Mouse (Mus musculus): ENCODE results near the gene Scnn1a. TPM values are rescaled to one million over a fixed set of nuclear protein-coding genes. Genes with fewer than 3 reads are reported as not detected.
"Not testable (repeated sequence)": the region's sequence is repeated elsewhere in the genome, so short reads cannot be mapped to it uniquely, and the experiment has no call there.

Gene Scnn1a
- polyA plus RNA-seq (2014; fragmentation: Nextera tagmentation; extraction: Ambion mirVana), result 0.65 and 1.00 TPM in 2 replicates

- H3K4me1 ChIP-seq (ENCODE audit: control insufficient read depth in 2 of 2, insufficient read depth in 2 of 2, low read length in 2 of 2), result peaks cover 7 to 11% of the 10 kb centered on the region in 2 experiments; a peak in 2 of 4 replicates
- peak within 1 kb of the TSS; percentile 39 for H3K4me2 ChIP-seq (ENCODE audit: low read length)
- H3K9me3 ChIP-seq (ENCODE audit: control insufficient read depth, low read length), result no peaks in the 10 kb centered on the region
- WGBS, result 100% methylated on average over 1 of the region's 1 CpGs
- H3K27ac ChIP-seq (replicated peaks in 1 of 2; ENCODE audit: control insufficient read depth in 1 of 2, insufficient read depth in 1 of 2, low read depth in 2 of 2, low read length in 2 of 2), result no peak within 1 kb of the TSS
- peaks cover 43% of the 10 kb centered on the region for H3K27me3 ChIP-seq (ENCODE audit: control insufficient read depth, insufficient read depth, low read length)
- no peak for ATAC-seq (ENCODE audit: insufficient number of reproducible peaks, insufficient read depth, low FRiP score, low read depth)
- H3K36me3 ChIP-seq (ENCODE audit: control insufficient read depth, insufficient read depth, low read length), result no peaks in the 10 kb centered on the region
- peak within 1 kb of the TSS; percentile 30; the same call in 1 of the 2 replicates for H3K9ac ChIP-seq (ENCODE audit: low read length)
- H3K4me3 ChIP-seq (ENCODE audit: control insufficient read depth in 1 of 2, insufficient read depth in 1 of 2, low read depth in 1 of 2, low read length in 2 of 2), result no peak within 1 kb of the TSS
Measured at GRCm38 (mm10) chr6:125320323-125320722, at the start of gene Scnn1a. Gene Scnn1a, plus strand, starts transcription at chr6:125320659.

GRCm38 (mm10) chr6:125271455-125272227 is 48.8 kb upstream of the Scnn1a start:
- Histone ChIP-seq H3K4me3 (ENCODE audit: control insufficient read depth in 1 of 2, insufficient read depth in 1 of 2, low read depth in 1 of 2, low read length in 2 of 2) (peak overlapping the region; percentile 12; a peak in 3 of 4 replicates), H3K9ac (ENCODE audit: low read length) (peak overlapping the region; percentile 60), H3K27ac (replicated peaks in 1 of 2; ENCODE audit: control insufficient read depth in 1 of 2, insufficient read depth in 1 of 2, low read depth in 2 of 2, low read length in 2 of 2) (peak overlapping the region in 1 of 2 experiments; percentile 42; a peak in 2 of 4 replicates), H3K9me3 (ENCODE audit: control insufficient read depth, low read length) (no peaks in the 10 kb centered on the region), H3K27me3 (ENCODE audit: control insufficient read depth, insufficient read depth, low read length) (peaks cover 9% of the 10 kb centered on the region; the same call in 1 of the 2 replicates), H3K4me1 (ENCODE audit: control insufficient read depth in 2 of 2, insufficient read depth in 2 of 2, low read length in 2 of 2) (peaks cover 6 to 9% of the 10 kb centered on the region in 2 experiments), H3K4me2 (ENCODE audit: low read length) (peak overlapping the region; percentile 58), H3K36me3 (ENCODE audit: control insufficient read depth, insufficient read depth, low read length) (no peaks in the 10 kb centered on the region)
- peak; percentile 83 for ATAC-seq (ENCODE audit: insufficient number of reproducible peaks, insufficient read depth, low FRiP score, low read depth)
- 18% methylated on average over 17 of the region's 17 CpGs for WGBS

GRCm38 (mm10) chr6:125272228-125272785 is 48.2 kb upstream of the Scnn1a start:
- H3K4me3 ChIP-seq (ENCODE audit: control insufficient read depth in 1 of 2, insufficient read depth in 1 of 2, low read depth in 1 of 2, low read length in 2 of 2), result no peak overlapping the region
- H3K36me3 ChIP-seq (ENCODE audit: control insufficient read depth, insufficient read depth, low read length), result no peaks in the 10 kb centered on the region
- no peak overlapping the region for H3K4me2 ChIP-seq (ENCODE audit: low read length)
- 78% methylated on average over 10 of the region's 10 CpGs for WGBS
- peaks cover 9% of the 10 kb centered on the region; the same call in 1 of the 2 replicates for H3K27me3 ChIP-seq (ENCODE audit: control insufficient read depth, insufficient read depth, low read length)
- no peak for ATAC-seq (ENCODE audit: insufficient number of reproducible peaks, insufficient read depth, low FRiP score, low read depth)
- H3K9me3 ChIP-seq (ENCODE audit: control insufficient read depth, low read length), result no peaks in the 10 kb centered on the region
- H3K9ac ChIP-seq (ENCODE audit: low read length), result no peak overlapping the region
- H3K27ac ChIP-seq (replicated peaks in 1 of 2; ENCODE audit: control insufficient read depth in 1 of 2, insufficient read depth in 1 of 2, low read depth in 2 of 2, low read length in 2 of 2), result peak overlapping the region in 1 of 2 experiments; percentile 42; a peak in 1 of 4 replicates
- peaks cover 6 to 9% of the 10 kb centered on the region in 2 experiments for H3K4me1 ChIP-seq (ENCODE audit: control insufficient read depth in 2 of 2, insufficient read depth in 2 of 2, low read length in 2 of 2)

- H3K4me1 ChIP-seq (ENCODE audit: control insufficient read depth in 2 of 2, insufficient read depth in 2 of 2, low read length in 2 of 2), result peaks cover 6 to 9% of the 10 kb centered on the region in 2 experiments
- no peak overlapping the region for H3K4me3 ChIP-seq (ENCODE audit: control insufficient read depth in 1 of 2, insufficient read depth in 1 of 2, low read depth in 1 of 2, low read length in 2 of 2)
- ATAC-seq (ENCODE audit: insufficient number of reproducible peaks, insufficient read depth, low FRiP score, low read depth), result no peak
- H3K9me3 ChIP-seq (ENCODE audit: control insufficient read depth, low read length), result no peaks in the 10 kb centered on the region
- H3K27me3 ChIP-seq (ENCODE audit: control insufficient read depth, insufficient read depth, low read length), result peaks cover 9% of the 10 kb centered on the region; the same call in 1 of the 2 replicates
- no peak overlapping the region for H3K4me2 ChIP-seq (ENCODE audit: low read length)
- WGBS, result 57% methylated on average over 15 of the region's 15 CpGs
- H3K27ac ChIP-seq (replicated peaks in 1 of 2; ENCODE audit: control insufficient read depth in 1 of 2, insufficient read depth in 1 of 2, low read depth in 2 of 2, low read length in 2 of 2), result no peak overlapping the region
- no peak overlapping the region for H3K9ac ChIP-seq (ENCODE audit: low read length)
- no peaks in the 10 kb centered on the region for H3K36me3 ChIP-seq (ENCODE audit: control insufficient read depth, insufficient read depth, low read length)
Measured at GRCm38 (mm10) chr6:125274841-125275563, 45.5 kb upstream of the Scnn1a start.

GRCm38 (mm10) chr6:125279729-125280128 is 40.7 kb upstream of the Scnn1a start:
- no peak overlapping the region for H3K9ac ChIP-seq (ENCODE audit: low read length)
- H3K36me3 ChIP-seq (ENCODE audit: control insufficient read depth, insufficient read depth, low read length), result no peaks in the 10 kb centered on the region
- H3K4me3 ChIP-seq (ENCODE audit: control insufficient read depth in 1 of 2, insufficient read depth in 1 of 2, low read depth in 1 of 2, low read length in 2 of 2), result no peak overlapping the region
- no peak for ATAC-seq (ENCODE audit: insufficient number of reproducible peaks, insufficient read depth, low FRiP score, low read depth)
- H3K4me1 ChIP-seq (ENCODE audit: control insufficient read depth in 2 of 2, insufficient read depth in 2 of 2, low read length in 2 of 2), result no peaks in the 10 kb centered on the region
- WGBS, result 59% methylated on average over 8 of the region's 8 CpGs
- peaks cover 9% of the 10 kb centered on the region; the same call in 1 of the 2 replicates for H3K27me3 ChIP-seq (ENCODE audit: control insufficient read depth, insufficient read depth, low read length)
- H3K4me2 ChIP-seq (ENCODE audit: low read length), result no peak overlapping the region
- no peak overlapping the region for H3K27ac ChIP-seq (replicated peaks in 1 of 2; ENCODE audit: control insufficient read depth in 1 of 2, insufficient read depth in 1 of 2, low read depth in 2 of 2, low read length in 2 of 2)
- no peaks in the 10 kb centered on the region for H3K9me3 ChIP-seq (ENCODE audit: control insufficient read depth, low read length)

GRCm38 (mm10) chr6:125282721-125283120 is 37.7 kb upstream of the Scnn1a start:
- 87% methylated on average over 13 of the region's 13 CpGs for WGBS

GRCm38 (mm10) chr6:125284250-125284649 is 36.2 kb upstream of the Scnn1a start:
- Histone ChIP-seq H3K36me3 (ENCODE audit: control insufficient read depth, insufficient read depth, low read length) (no peaks in the 10 kb centered on the region), H3K27me3 (ENCODE audit: control insufficient read depth, insufficient read depth, low read length) (no peaks in the 10 kb centered on the region), H3K9me3 (ENCODE audit: control insufficient read depth, low read length) (no peaks in the 10 kb centered on the region), H3K4me3 (ENCODE audit: control insufficient read depth in 1 of 2, insufficient read depth in 1 of 2, low read depth in 1 of 2, low read length in 2 of 2) (no peak overlapping the region), H3K4me1 (ENCODE audit: control insufficient read depth in 2 of 2, insufficient read depth in 2 of 2, low read length in 2 of 2) (no peaks in the 10 kb centered on the region), H3K9ac (ENCODE audit: low read length) (no peak overlapping the region), H3K27ac (replicated peaks in 1 of 2; ENCODE audit: control insufficient read depth in 1 of 2, insufficient read depth in 1 of 2, low read depth in 2 of 2, low read length in 2 of 2) (no peak overlapping the region), H3K4me2 (ENCODE audit: low read length) (no peak overlapping the region)
- no peak for ATAC-seq (ENCODE audit: insufficient number of reproducible peaks, insufficient read depth, low FRiP score, low read depth)
- 47% methylated on average over 8 of the region's 8 CpGs for WGBS

More at GRCm38 (mm10) chr6:125282721-125283120, 37.7 kb upstream of the Scnn1a start:
- not testable (repeated sequence) for H3K9me3 ChIP-seq (ENCODE audit: control insufficient read depth, low read length); H3K27me3 ChIP-seq (ENCODE audit: control insufficient read depth, insufficient read depth, low read length); H3K4me2 ChIP-seq (ENCODE audit: low read length); H3K4me1 ChIP-seq (ENCODE audit: control insufficient read depth in 2 of 2, insufficient read depth in 2 of 2, low read length in 2 of 2); H3K36me3 ChIP-seq (ENCODE audit: control insufficient read depth, insufficient read depth, low read length); H3K9ac ChIP-seq (ENCODE audit: low read length); H3K4me3 ChIP-seq (ENCODE audit: control insufficient read depth in 1 of 2, insufficient read depth in 1 of 2, low read depth in 1 of 2, low read length in 2 of 2); H3K27ac ChIP-seq (replicated peaks in 1 of 2; ENCODE audit: control insufficient read depth in 1 of 2, insufficient read depth in 1 of 2, low read depth in 2 of 2, low read length in 2 of 2); ATAC-seq (ENCODE audit: insufficient number of reproducible peaks, insufficient read depth, low FRiP score, low read depth)
